Mouse (Mus musculus) small intestine, adult 2 months (tissue): ENCODE results near the gene Oprl1.

ENCODE experiments used
- CTCF ChIP-seq: fragments of 200-500 bp; IDR thresholded peaks from 2 replicates; pipeline ENCODE4 v1.5.1; 2012; ENCODE audit warnings: low read depth, mild to moderate bottlenecking, control low read depth, inconsistent platforms, low read length, moderate library complexity, mixed read lengths; ENCODE audit not compliant: insufficient replicate concordance, insufficient read length; ENCODE audit errors: extremely low read depth
- POLR2A ChIP-seq: fragments of 200-500 bp; IDR thresholded peaks from 2 replicates; pipeline ENCODE4 v1.6.1; 2012; ENCODE audit warnings: low read depth, mild to moderate bottlenecking, control low read depth, inconsistent platforms, low read length, moderate library complexity

DNA sequence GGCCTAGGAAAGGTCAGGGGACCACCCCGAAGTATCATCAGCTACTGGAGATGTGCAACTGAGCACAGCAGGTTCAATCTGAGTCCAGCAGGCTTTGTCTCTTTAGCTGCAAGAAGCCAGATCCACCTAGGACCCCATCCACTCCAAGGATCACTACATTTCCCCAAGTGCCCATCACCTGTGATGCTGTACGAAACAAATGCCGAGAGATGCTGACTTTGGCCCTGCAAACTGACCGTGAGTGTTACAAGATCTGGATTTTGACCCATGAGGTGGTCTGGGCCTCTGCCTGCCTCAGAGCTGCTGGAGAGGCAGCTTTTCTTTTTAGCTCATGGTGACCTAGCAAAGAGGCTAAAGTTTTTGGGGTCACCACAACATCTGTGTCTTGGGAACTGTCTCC lies 29.1 kb upstream of the Oprl1 start:
- TF ChIP-seq CTCF (no peak), POLR2A (no peak)
